Mouse (Mus musculus) testis, adult 2 months (tissue): ENCODE data around the gene Fam168b. TPM values are rescaled to one million over a fixed set of nuclear protein-coding genes. Genes with fewer than 3 reads are reported as not detected.

Experiments
- H3K27ac ChIP-seq: fragments of 200-500 bp; 2 replicates; pipeline ENCODE4 v1.5.1; 2012; ENCODE audit warnings: low read depth, low read length; ENCODE audit not compliant: control insufficient read depth, insufficient read depth
- H3K27me3 ChIP-seq: fragments of 200-500 bp; 2 replicates; pipeline ENCODE4 v1.6.1; 2012; ENCODE audit warnings: mild to moderate bottlenecking, low read length, moderate library complexity; ENCODE audit not compliant: control insufficient read depth, insufficient read depth
- H3K36me3 ChIP-seq: fragments of 200-500 bp; 2 replicates; pipeline ENCODE4 v1.6.1; 2012; ENCODE audit warnings: mild to moderate bottlenecking, low read length; ENCODE audit not compliant: control insufficient read depth, insufficient read depth
- H3K4me1 ChIP-seq: fragments of 200-500 bp; 2 replicates; pipeline ENCODE4 v1.6.1; 2012; ENCODE audit warnings: low read length; ENCODE audit not compliant: control insufficient read depth, insufficient read depth
- H3K4me3 ChIP-seq: fragments of 200-500 bp; 2 replicates; pipeline ENCODE4 v1.5.1; 2012; ENCODE audit warnings: low read depth, mild to moderate bottlenecking, low read length, moderate library complexity, mixed read lengths; ENCODE audit not compliant: control insufficient read depth
- CTCF ChIP-seq: fragments of 200-500 bp; IDR thresholded peaks from 2 replicates; pipeline ENCODE4 v1.5.1; 2012; ENCODE audit warnings: low read depth, mild to moderate bottlenecking, inconsistent platforms, low read length, moderate library complexity; ENCODE audit not compliant: control insufficient read depth, insufficient read depth, insufficient replicate concordance
- POLR2A ChIP-seq: fragments of 200-500 bp; IDR thresholded peaks from 2 replicates; pipeline ENCODE4 v1.6.1; 2012; ENCODE audit warnings: low read depth, mild to moderate bottlenecking, inconsistent platforms, low read length, moderate library complexity; ENCODE audit not compliant: control insufficient read depth
- polyA plus RNA-seq: library from polyadenylated mRNA; depleted of rRNA; stranded (reverse); fragments of >200 nt; gene quantifications from 2 replicates; pipeline ENCODE4 v1.2.3, GENCODE M21; 2012

Gene Fam168b
- polyA plus RNA-seq, 1 experiment = 70.5 TPM

GRCm38 (mm10) chr1:34860205-34860604, 17.3 kb upstream of the Fam168b start:
- H3K4me1 ChIP-seq = no peaks in the 10 kb centered on the region
- H3K27me3 ChIP-seq = no peaks in the 10 kb centered on the region
- no peaks in the 10 kb centered on the region for H3K36me3 ChIP-seq
- no peak overlapping the region for H3K4me3 ChIP-seq
- TF ChIP-seq CTCF (no peak), POLR2A (no peak)
- no peak overlapping the region for H3K27ac ChIP-seq

- no peaks in the 10 kb centered on the region for H3K4me1 ChIP-seq
- no peak overlapping the region for H3K4me3 ChIP-seq
- H3K36me3 ChIP-seq = no peaks in the 10 kb centered on the region
- no peak for TF ChIP-seq POLR2A
- TF ChIP-seq CTCF = no peak
- no peak overlapping the region for H3K27ac ChIP-seq
- H3K27me3 ChIP-seq = no peaks in the 10 kb centered on the region
These were observed 16.9 kb upstream of the Fam168b start for GRCm38 (mm10) chr1:34859761-34860160.

GRCm38 (mm10) chr1:34858671-34859070, 15.8 kb upstream of the Fam168b start:
- Histone ChIP-seq H3K27me3 (no peaks in the 10 kb centered on the region), H3K4me1 (no peaks in the 10 kb centered on the region), H3K36me3 (no peaks in the 10 kb centered on the region), H3K4me3 (no peak overlapping the region), H3K27ac (no peak overlapping the region)
- no peak for TF ChIP-seq CTCF
- TF ChIP-seq POLR2A = no peak

- Histone ChIP-seq H3K4me3 (no peak overlapping the region), H3K36me3 (no peaks in the 10 kb centered on the region), H3K27ac (no peak overlapping the region), H3K4me1 (peaks cover 4% of the 10 kb centered on the region; the same call in 1 of the 2 replicates), H3K27me3 (no peaks in the 10 kb centered on the region)
- TF ChIP-seq CTCF = no peak
- TF ChIP-seq POLR2A = no peak
These were observed 12.3 kb upstream of the Fam168b start for GRCm38 (mm10) chr1:34855056-34855739.

- Histone ChIP-seq H3K36me3 (no peaks in the 10 kb centered on the region), H3K27me3 (no peaks in the 10 kb centered on the region), H3K4me3 (no peak overlapping the region), H3K4me1 (peaks cover 7% of the 10 kb centered on the region), H3K27ac (no peak overlapping the region)
- TF ChIP-seq CTCF = no peak
- TF ChIP-seq POLR2A = no peak
These were observed 10.9 kb upstream of the Fam168b start for GRCm38 (mm10) chr1:34853786-34854185.

- Histone ChIP-seq H3K27ac (no peak overlapping the region), H3K4me1 (peaks cover 7% of the 10 kb centered on the region), H3K27me3 (no peaks in the 10 kb centered on the region), H3K36me3 (no peaks in the 10 kb centered on the region), H3K4me3 (no peak overlapping the region)
- TF ChIP-seq POLR2A = no peak
- no peak for TF ChIP-seq CTCF
These were observed 9.4 kb upstream of the Fam168b start for GRCm38 (mm10) chr1:34852116-34852878.

- Histone ChIP-seq H3K4me1 (peaks cover 7% of the 10 kb centered on the region), H3K36me3 (no peaks in the 10 kb centered on the region), H3K4me3 (no peak overlapping the region; the same call in 1 of the 2 replicates), H3K27me3 (no peaks in the 10 kb centered on the region), H3K27ac (no peak overlapping the region)
- TF ChIP-seq POLR2A (no peak), CTCF (no peak)
These were observed 8.7 kb upstream of the Fam168b start for GRCm38 (mm10) chr1:34851562-34851961.
